Mouse (Mus musculus) liver, postnatal 0 days (tissue): ENCODE data around the gene Enoph1. TPM values are rescaled to one million over a fixed set of nuclear protein-coding genes. Genes with fewer than 3 reads are reported as not detected.

ENCODE experiments used
- ATAC-seq: fragments of 200-750 bp; cut with Nextera tagmentation; 2 replicates; pipeline ENCODE4 v1.8.0; 2017; ENCODE audit warnings: mild to moderate bottlenecking, moderate library complexity
- DNase-seq: peaks from one replicate; pipeline ENCODE4 v3.0.0-alpha.2; 2016
- H3K27ac ChIP-seq: fragments of 300-500 bp; sonication (generic); 2 replicates; pipeline ENCODE4 v1.5.1; 2014; ENCODE audit warnings: antibody characterized with exemption, moderate library complexity, mild to moderate bottlenecking, low read depth
- H3K27me3 ChIP-seq: fragments of 300-500 bp; sonication (generic); 2 replicates; pipeline ENCODE4 v1.6.1; 2014; ENCODE audit warnings: low read length, control low read depth, mixed read lengths; ENCODE audit not compliant: insufficient read depth
- H3K36me3 ChIP-seq: fragments of 300-500 bp; sonication (generic); replicated peaks from 2 replicates; pipeline ENCODE4 v1.6.1; 2014; ENCODE audit warnings: mild to moderate bottlenecking, control low read depth, low read length, moderate library complexity, mixed read lengths; ENCODE audit not compliant: insufficient read depth
- H3K4me1 ChIP-seq: fragments of 300-500 bp; sonication (generic); 2 replicates; pipeline ENCODE4 v1.6.1; 2014; ENCODE audit warnings: antibody characterized with exemption, mild to moderate bottlenecking, control low read depth; ENCODE audit not compliant: insufficient read depth
- H3K4me2 ChIP-seq: fragments of 300-500 bp; sonication (generic); 2 replicates; pipeline ENCODE4 v1.6.1; 2014; ENCODE audit warnings: low read depth, mild to moderate bottlenecking, low read length, moderate library complexity, mixed read lengths
- H3K4me3 ChIP-seq: fragments of 300-500 bp; sonication (generic); 2 replicates; pipeline ENCODE4 v1.5.1; 2014; ENCODE audit warnings: low read depth, low read length
- H3K9ac ChIP-seq: fragments of 300-500 bp; sonication (generic); replicated peaks from 2 replicates; pipeline ENCODE4 v1.6.1; 2014; ENCODE audit warnings: mild to moderate bottlenecking, moderate library complexity
- H3K9me3 ChIP-seq: fragments of 300-500 bp; sonication (generic); 2 replicates; pipeline ENCODE4 v1.6.1; 2016; ENCODE audit warnings: mild to moderate bottlenecking, control low read depth, low read length, mixed read lengths
- CTCF ChIP-seq: sonication (generic); IDR thresholded peaks from 2 replicates; pipeline ENCODE4 v1.5.1; 2016; ENCODE audit warnings: antibody characterized with exemption, low read depth
- EP300 ChIP-seq: IDR thresholded peaks from 2 replicates; pipeline ENCODE4 v1.6.1; 2016; ENCODE audit warnings: antibody characterized with exemption, low read depth, mild to moderate bottlenecking
- WGBS: fragments of 180-500 bp; shearing (Covaris S2); extraction: QIAGEN DNeasy Blood & Tissue Kit; methylation state at CpG from one replicate; pipeline ENCODE4 v1.1.7; 2014; ENCODE audit not compliant: insufficient replicate concordance; 5-methylcytosine and 5-hydroxymethylcytosine counted together
- polyA plus RNA-seq: library from polyadenylated mRNA; unstranded; fragments of >200 nt; fragmentation: Nextera tagmentation; extraction: Ambion mirVana; gene quantifications from 2 replicates; pipeline ENCODE4 v1.2.1, GENCODE M21; 2015

Gene Enoph1
- polyA plus RNA-seq, 1 experiment from 2014 or later = 10.6 TPM

DNA sequence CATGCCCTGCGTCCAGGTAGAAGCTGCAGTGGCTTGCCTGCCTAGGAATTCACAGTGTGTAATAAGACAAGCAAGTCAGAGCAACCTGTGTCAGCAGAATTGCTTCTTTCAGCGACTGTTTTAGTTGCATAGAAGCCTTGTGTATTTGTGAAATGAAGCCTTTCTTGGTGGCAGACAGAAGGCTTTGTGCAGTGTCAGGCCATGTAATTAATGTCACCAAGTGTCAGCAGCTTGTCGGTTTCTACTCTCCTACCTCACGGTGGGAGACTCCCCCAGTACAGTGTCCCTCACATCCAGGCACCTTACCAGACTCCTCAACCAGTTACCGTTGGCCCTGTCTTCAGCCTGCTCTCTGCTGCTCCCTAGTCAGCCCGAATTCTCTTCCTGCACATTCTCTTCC, 19.5 kb downstream of the Enoph1 start:
- Histone ChIP-seq H3K27ac (no peak overlapping the region), H3K9ac (no peak overlapping the region), H3K4me2 (no peak overlapping the region), H3K4me3 (no peak overlapping the region), H3K9me3 (no peaks in the 10 kb centered on the region), H3K36me3 (peaks cover 21% of the 10 kb centered on the region), H3K27me3 (no peaks in the 10 kb centered on the region), H3K4me1 (peaks cover 15% of the 10 kb centered on the region)
- TF ChIP-seq EP300 (no peak), CTCF (no peak)
- WGBS = 80% methylated on average over 6 of the region's 6 CpGs
- DNase-seq = no peak
- ATAC-seq = no peak

DNA sequence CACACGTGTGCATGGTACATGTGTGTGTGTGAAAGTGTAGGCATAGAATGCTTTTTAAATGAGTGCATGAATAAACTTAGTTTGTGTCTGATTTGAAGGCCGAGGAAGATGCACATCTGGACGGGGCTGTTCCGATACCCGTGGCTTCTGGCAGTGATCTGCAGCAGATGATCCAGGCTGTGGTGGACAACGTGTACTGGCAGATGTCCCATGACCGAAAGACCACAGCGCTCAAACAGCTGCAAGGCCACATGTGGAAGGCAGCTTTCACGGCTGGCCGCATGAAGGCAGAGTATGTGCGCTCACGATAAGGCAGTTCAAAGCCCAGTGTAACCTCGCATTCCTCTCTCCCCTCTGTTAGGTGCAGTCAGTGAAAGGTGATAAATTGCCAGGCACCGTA, 21.1 kb downstream of the Enoph1 start:
- 92% methylated on average over 14 of the region's 14 CpGs for WGBS

DNA sequence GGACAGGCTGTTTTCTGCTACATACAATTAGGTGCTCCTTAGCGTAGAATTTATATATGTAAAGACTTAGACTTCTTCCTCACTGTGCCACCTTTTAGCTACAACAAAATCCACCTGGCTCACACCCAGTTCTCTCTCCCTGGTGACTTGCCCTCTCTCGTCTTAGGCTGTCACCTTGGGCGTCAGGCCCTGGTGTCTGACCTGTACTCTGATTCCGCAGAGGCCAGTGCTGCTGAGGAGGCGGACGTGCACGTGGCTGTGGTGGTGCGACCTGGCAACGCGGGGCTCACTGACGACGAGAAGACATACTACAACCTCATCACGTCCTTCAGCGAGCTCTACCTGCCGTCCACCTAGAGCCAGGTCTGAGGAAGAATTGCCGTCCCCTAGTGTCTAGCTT, 27.8 kb downstream of the Enoph1 start:
- no peak overlapping the region for H3K9ac ChIP-seq
- DNase-seq (no peak), ATAC-seq (no peak)
- no peaks in the 10 kb centered on the region for H3K27me3 ChIP-seq
- H3K4me2 ChIP-seq = no peak overlapping the region
- WGBS = 88% methylated on average over 16 of the region's 16 CpGs
- no peak for TF ChIP-seq EP300
- no peak for TF ChIP-seq CTCF
- peaks cover 14% of the 10 kb centered on the region for H3K36me3 ChIP-seq
- no peak overlapping the region for H3K4me3 ChIP-seq
- H3K27ac ChIP-seq = no peak overlapping the region
- no peaks in the 10 kb centered on the region for H3K9me3 ChIP-seq
- H3K4me1 ChIP-seq = no peaks in the 10 kb centered on the region

More for the DNA sequence above, 21.1 kb downstream of the Enoph1 start:
- Histone ChIP-seq H3K36me3 (peaks cover 23% of the 10 kb centered on the region), H3K4me2 (no peak overlapping the region), H3K9me3 (no peaks in the 10 kb centered on the region), H3K4me1 (peaks cover 2% of the 10 kb centered on the region), H3K27me3 (no peaks in the 10 kb centered on the region), H3K9ac (no peak overlapping the region), H3K27ac (no peak overlapping the region), H3K4me3 (no peak overlapping the region)
- DNase-seq (no peak), ATAC-seq (no peak)
- TF ChIP-seq CTCF (no peak), EP300 (no peak)

GRCm38 (mm10) chr5:100069526-100069925, 29.7 kb downstream of the Enoph1 start:
- no peak for ATAC-seq
- no peak for DNase-seq
- H3K27me3 ChIP-seq = no peaks in the 10 kb centered on the region
- no peak overlapping the region for H3K9ac ChIP-seq
- no peak overlapping the region for H3K27ac ChIP-seq
- no peak overlapping the region for H3K4me2 ChIP-seq
- H3K9me3 ChIP-seq = no peaks in the 10 kb centered on the region
- peaks cover 14% of the 10 kb centered on the region for H3K36me3 ChIP-seq
- 87% methylated on average over 2 of the region's 2 CpGs for WGBS
- H3K4me3 ChIP-seq = no peak overlapping the region
- TF ChIP-seq CTCF (no peak), EP300 (no peak)
- H3K4me1 ChIP-seq = no peaks in the 10 kb centered on the region

- peak; percentile 77 for ATAC-seq
- Histone ChIP-seq H3K9me3 (no peaks in the 10 kb centered on the region), H3K4me3 (no peak overlapping the region), H3K9ac (no peak overlapping the region), H3K4me2 (no peak overlapping the region), H3K36me3 (peaks cover 12% of the 10 kb centered on the region), H3K27ac (no peak overlapping the region), H3K4me1 (no peaks in the 10 kb centered on the region), H3K27me3 (no peaks in the 10 kb centered on the region)
- DNase-seq = peak; percentile 89
- TF ChIP-seq CTCF (peak; percentile 99), EP300 (no peak)
- 15% methylated on average over 3 of the region's 3 CpGs for WGBS
Observed at GRCm38 (mm10) chr5:100070255-100070654, 30.5 kb downstream of the Enoph1 start.

DNA sequence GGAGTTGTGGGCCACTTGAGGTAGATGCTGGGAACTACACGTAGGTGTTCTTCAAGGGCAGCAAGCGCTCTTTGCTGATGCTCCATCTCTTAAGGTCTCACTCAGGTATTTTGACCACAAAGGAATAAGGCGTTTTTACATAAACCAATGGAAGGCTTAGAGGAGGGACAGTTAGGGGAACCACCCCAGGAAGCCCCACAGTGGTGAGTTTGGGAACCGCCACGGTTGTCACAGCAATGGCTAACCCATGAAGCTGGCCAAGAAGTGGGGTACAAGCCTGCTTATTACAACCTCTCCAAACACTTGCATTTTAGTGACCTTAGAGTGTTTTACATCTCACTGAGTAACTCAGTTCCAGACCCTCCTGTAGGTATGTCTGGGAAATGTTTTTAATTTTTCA, 31.8 kb downstream of the Enoph1 start:
- DNase-seq (no peak), ATAC-seq (no peak)
- no peak for TF ChIP-seq CTCF
- no peak for TF ChIP-seq EP300
- 76% methylated on average over 5 of the region's 5 CpGs for WGBS
- Histone ChIP-seq H3K27ac (no peak overlapping the region), H3K9ac (no peak overlapping the region), H3K9me3 (no peaks in the 10 kb centered on the region), H3K4me1 (no peaks in the 10 kb centered on the region), H3K36me3 (peaks cover 10% of the 10 kb centered on the region), H3K4me3 (no peak overlapping the region), H3K27me3 (no peaks in the 10 kb centered on the region), H3K4me2 (no peak overlapping the region)

- Histone ChIP-seq H3K4me1 (no peaks in the 10 kb centered on the region), H3K9ac (no peak overlapping the region), H3K9me3 (no peaks in the 10 kb centered on the region), H3K27me3 (no peaks in the 10 kb centered on the region), H3K36me3 (peaks cover 8% of the 10 kb centered on the region), H3K4me3 (no peak overlapping the region), H3K27ac (no peak overlapping the region), H3K4me2 (no peak overlapping the region)
- ATAC-seq (no peak), DNase-seq (no peak)
- TF ChIP-seq CTCF = no peak
- no peak for TF ChIP-seq EP300
- WGBS = 83% methylated on average over 9 of the region's 9 CpGs
Observed at GRCm38 (mm10) chr5:100072557-100072956, 32.8 kb downstream of the Enoph1 start.
